Mouse (Mus musculus) thymus, adult 18-20 months (tissue): Measurements from ENCODE around the gene Sh3gl2.

Experiments
- DNase-seq, 2 experiments: peaks; one replicate each; pipeline ENCODE4 v3.0.0; 2022; ENCODE audit warnings: mixed read lengths in 2 of 2

Gene Sh3gl2

DNA sequence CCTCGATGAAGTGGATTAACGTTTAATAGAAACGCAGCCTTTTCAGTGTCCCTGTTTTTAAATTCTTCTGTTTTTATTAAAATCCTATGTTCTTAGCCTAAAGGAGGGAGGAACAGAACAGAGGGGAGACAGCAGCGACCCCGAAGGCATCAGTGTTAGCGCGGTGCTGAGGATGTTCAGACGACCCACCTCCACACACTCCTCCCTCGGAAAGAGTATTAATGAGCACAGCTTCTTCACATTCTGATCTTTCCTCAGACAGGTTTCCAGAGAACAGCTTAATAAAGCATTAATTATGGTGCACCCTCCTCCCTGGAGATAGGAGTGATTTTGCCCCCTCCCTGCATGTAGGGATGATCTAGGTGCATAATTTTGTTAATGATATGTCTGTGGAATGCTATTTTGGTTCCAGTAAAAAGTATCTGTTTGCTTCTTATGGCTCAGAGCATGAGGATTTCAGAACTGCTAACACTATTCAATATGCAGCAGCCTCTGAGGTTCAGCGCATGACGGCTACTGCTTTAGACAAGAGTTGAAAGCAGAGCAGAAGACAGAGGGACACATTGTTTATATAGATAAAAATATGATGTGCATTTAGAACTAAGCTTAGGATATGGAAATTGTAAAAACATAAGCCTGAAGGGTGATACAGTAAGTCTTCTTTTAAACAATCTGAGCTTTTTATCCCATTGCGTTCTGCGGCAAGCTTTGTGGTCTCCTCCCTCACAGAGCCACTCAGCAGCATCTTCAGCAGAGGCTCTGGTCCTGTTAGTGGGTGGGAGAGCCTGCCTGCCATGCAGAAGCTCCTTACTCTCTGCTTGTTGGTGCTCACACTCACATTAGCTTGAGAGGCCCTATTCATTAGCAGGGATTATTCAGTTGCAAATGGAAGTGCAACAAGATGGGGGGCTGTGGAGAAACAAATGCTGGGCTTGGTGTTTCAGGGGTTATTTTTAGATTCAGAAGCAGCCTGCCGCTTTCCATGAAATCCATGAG lies 27.8 kb downstream of the Sh3gl2 start:
- no peak for DNase-seq

DNA sequence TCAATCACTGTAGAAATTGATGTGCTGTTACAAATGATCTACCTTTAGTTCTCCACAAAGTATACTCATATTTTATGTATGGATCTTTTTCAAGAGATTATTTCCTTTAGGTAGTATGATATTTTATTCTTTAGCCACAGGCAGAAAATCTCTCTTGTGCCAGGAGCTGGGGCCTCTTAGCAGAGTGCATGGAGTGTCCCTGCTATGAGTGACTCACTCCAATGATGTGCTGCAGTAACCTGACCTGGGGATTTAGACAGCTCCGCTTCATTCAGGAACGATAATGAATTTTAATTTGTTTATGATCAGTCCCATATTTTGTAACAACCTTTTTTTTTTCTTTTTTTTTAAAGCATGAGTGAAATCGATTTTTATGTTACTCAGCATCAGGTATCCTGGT lies 36.7 kb downstream of the Sh3gl2 start:
- no peak for DNase-seq

DNA sequence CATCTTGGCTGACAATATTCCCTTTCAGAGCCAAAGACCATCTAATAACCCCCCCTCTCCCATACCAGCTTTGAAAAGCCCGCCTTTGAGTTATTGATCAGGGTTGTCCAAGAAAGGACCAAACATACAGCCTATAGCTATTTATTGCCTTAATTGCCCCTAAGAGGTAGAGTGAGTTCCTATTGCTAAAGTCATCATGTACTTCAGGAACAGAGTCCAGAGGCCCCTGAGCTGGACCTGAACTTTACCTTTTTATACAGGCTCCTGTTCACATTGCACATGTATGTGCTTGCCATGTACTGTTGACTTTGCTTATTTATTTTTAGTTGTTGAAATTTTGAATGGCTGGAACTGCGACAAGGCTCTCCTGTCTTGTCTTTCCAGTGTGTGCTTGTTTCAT lies 37.6 kb downstream of the Sh3gl2 start:
- no peak for DNase-seq

DNA sequence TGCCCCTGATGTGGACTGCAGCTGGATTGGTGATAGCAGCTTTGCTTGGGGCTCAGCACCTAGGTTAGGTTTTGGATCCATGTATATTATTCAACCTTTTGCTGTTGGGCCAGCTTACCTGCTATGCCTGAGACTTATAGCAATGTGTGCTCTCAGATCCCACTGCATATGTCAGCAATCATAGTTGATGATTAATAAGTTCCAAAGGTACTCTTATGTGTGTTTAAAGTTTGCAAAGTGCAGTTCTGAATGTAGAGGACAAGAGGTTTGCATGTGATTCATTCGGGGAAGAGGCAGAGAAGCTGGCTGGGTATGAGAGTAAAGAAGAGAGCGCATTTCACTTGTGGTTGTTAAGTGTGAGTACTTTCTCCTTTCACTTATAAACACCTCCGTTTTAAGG lies 43.7 kb downstream of the Sh3gl2 start:
- DNase-seq, result no peak

DNA sequence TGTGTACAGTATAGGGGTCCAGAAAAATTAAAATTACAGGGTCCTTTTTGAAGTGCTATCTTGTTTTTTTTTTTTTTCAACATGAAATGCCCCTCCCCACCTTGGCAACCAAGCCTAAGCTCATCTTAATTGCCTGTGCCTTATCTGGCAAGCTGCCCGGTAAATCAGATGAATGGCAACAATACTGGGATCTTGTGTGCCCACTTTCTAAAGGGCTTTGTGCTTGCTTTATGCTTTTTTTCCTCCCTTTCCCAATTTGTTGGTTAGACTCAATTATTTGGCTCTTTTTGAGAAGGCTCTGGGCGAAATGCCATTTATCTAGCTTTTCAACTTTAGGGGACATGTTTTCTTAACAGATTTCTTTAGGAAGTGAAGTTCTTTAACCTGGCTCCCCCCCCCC lies 45.3 kb downstream of the Sh3gl2 start:
- no peak for DNase-seq

DNA sequence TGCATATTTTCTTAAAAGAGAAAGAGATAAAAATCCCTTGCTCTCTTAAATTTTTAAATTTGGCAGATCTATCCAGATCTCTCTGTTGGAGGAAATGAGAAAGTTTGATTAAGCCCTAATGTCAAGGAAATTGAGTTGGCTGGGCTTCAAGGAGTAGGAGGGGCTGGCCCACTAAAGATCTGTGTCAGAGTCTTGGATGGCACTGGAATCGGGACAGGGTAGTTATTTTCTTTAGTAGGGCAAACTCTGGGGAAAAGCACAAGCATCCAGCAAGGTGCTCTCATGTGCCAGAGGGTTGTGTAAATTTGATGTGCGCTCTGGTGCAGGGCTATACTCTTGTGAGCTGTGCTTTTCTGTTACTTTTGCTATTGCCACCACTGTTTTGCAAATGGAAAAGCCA lies 45.9 kb downstream of the Sh3gl2 start:
- DNase-seq, result no peak

DNA sequence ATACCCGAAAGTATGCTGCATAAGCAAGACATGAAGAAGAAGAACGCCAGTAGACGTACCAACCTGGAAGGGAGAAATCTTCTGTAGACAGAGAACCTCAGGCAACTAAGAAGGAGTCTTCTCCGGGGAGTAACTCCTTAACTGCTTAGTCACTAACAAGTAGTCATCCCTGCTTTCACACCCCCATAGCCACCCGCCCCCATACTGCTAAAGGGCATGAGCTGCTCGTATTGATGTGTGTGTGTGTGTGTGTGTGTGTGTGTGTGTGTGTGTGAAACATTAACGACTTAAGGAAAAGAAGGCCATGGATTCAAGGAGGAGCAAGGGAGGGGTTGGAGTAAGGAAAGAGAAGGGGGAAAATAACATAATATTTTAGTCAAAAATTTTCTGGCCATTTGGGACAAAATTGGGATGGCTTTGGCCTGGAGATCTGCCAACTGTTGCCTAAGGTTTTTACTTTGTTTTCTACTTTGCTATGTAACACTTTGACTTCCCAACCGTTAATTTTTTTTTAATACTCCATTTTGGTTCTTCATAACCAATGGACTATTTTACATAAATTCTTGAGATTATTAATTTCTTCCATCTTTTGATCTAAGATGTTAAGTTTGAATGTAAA lies 51.0 kb downstream of the Sh3gl2 start:
- DNase-seq, result no peak

DNA sequence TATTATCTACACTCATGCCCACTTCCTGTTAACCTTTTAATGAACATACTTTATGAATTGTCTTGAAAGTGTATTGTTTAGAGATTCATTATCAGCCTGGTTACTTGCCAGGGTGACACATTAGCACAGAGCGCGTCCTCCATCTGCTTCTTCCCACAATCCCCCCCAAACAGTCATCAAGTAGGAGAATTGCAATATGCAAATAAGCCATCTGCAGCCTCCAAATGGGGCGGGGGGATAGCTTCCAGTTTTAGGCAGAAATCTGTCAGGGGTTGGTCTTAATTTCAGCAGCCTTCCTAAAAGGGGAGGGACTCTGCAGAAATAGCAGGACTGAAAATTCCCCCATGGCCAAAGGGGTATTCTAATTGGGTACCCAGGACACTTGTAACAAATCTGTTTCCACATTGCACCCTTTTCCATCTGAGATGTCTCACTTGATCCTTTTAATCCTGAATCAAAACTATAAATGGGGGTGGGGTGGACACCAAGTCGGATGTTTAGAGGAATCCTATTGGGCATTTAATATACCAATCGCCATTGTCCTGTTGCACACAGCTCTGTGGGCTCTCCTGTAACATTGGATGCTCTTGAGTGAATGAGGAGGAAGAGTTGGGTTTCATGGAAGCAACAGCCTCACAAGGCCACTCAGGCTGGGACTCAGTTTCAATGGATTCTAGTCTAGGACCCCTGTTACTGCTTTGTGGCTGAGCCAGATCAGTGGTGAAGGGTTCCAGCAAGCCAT lies 51.7 kb downstream of the Sh3gl2 start:
- no peak for DNase-seq

DNA sequence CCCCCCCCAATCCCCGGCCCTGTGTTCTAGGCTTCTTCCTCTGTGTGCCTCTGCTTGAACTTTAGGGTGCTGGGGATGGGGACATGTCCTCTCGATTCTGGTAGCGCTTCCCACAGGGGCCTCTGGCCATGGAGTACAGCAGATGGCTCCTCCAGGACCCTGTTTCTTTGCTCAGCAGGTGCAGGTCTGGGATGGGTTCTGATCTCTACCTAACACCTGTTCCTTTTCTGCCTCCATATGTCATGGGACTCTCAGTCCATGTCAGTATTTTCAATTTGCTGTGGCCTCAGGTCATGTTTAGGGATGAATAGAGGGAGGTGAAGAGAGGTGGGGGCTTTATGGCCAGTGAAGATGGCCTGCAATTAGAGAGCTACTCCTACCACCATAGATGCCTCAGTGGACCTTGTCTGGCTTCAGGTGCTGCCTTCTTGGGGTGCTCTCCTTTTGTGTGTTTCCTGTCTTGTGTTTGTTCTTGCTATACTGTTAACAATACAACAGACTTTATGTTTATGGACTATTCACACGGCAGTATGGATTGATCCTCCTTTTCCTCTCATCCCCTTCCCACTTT lies 52.9 kb downstream of the Sh3gl2 start:
- no peak for DNase-seq

DNA sequence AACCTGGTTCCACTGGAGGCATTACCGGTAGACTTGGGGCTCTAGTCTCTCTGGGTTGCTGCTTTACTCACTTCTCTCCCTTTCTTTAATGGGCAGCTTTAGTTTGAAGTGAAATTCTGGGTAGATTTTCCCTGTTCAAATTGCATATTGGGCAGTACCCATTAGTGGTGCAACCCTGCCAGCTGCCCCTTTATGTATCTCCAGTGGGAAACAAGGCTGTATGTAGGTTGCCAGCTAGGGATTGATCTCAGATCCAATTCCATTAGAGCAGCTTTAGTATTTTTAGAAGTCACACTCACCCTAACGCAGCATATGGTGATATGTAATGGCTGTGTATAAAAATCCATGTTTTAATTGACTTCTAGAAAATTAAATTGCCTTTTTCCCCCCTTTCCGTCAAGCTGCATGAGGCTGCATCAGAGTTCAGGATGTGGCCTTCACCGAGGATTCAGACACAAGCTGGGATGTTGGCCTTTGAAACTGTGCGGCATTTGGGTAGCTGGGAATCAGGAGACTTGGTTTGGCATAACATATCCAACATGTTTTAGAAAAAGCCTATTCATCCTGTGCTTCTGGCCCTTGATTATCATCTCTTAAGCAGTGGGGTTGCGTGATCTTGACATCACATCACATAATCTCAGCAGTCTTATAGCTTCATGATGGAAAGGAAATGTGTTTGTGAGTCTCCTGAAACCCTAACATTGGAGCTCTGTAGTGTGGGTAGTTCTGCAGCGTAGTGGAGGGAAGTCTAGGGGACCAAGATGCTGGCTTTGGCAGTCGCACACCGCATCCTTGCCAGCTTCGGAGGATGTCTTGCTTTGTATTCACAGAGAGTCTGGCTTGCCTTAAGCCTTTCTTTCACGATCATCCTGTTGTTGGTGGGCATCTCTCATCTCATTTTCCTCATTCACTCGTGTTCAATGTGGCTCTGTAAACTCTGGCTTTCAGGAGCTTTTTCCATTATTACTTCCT lies 56.0 kb downstream of the Sh3gl2 start:
- DNase-seq, result no peak

DNA sequence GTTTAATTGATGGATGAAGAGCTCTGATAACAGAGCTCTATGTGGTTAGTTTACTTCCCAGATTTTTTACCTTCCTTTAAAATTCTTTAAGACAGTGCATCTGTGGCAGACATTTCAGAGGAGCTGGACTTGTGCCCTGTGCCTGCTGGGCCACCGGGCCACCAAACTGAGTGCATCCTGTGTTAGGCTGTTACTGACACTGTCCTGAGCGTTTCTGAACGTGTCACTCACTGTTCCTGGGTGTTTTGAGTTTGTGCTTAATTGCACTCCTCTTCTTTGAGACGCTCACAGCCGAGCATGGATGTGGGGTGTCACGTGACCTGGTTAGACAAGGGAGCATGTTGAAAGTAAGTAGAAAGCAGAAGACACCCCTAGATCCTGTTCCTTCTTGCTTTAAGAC lies 57.2 kb downstream of the Sh3gl2 start:
- no peak for DNase-seq

DNA sequence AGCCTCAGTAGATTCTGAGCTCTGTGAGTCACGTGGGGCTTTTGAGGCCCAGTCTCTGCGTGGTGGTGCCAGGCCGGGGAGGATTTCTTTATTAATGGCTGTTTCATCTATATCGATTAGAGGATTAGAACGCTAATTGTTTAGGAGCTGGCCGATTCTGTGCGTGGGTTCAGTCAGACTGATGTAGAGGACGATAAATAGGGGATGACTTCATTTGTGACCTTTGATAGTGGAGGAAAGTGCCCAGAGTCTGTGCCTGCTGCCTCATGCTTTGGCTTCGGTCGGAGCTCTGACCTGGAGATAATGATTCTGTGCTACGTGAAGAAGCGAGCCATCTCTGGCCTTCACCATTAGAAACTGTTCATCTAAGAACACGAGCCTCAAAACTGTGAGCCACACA lies 57.7 kb downstream of the Sh3gl2 start:
- DNase-seq, result no peak

DNA sequence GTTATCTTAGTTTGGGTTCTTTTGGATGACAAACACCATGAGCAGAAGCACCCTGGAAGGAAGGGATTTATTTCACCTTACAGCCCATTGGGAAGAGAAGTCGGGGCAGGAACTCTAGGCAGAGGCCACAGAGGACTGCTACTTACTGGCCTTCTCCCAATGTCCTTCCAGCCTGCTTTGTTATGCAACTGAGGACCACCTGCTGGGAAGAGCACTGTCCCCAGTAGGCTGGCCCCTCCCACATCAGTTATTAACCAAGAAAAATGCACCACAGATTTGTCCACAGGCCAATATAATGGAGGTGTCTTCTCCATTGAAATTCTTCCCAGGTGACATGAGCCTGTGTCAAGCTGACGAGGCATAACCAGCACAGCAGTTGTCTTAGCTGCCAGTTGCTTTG lies 62.5 kb downstream of the Sh3gl2 start:
- no peak for DNase-seq

DNA sequence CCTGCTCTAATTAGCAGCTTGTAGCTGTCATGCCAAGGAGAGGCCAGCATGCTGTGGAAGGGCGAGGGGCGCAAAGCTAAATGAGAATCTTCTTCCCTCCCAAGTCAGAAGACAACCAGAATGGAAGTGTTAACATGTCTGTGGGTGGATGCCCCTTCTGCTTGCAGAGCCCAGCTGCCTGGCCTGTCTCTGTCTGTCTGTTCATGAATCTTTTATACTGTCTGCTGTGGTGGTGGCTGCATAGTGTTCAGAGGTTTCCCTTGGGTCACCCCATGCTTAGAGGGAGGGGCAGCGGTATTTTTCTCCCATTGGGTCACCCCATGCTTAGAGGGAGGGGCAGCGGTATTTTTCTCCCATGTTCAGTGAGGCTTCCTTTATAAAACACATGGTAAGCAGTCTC lies 68.0 kb downstream of the Sh3gl2 start:
- no peak for DNase-seq

DNA sequence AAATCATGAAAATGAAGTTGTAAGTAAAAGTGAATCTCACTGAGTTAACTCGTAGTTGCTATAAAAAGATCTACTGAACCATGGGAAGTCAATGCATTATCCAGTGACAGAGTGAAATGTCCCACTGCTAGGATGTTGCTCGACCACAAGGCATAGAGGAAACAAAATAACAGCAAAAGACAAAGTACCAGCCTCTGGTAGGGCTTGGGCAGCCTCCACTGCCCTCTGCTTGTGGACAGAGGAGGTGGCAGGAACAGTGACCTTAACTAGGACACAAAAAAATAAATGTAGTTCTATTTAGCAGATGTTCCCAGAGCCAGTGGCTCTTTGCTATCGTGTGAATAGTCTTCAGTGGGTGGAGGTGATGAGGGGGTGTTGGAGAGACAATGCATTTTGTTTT lies 68.5 kb downstream of the Sh3gl2 start:
- DNase-seq, result no peak

DNA sequence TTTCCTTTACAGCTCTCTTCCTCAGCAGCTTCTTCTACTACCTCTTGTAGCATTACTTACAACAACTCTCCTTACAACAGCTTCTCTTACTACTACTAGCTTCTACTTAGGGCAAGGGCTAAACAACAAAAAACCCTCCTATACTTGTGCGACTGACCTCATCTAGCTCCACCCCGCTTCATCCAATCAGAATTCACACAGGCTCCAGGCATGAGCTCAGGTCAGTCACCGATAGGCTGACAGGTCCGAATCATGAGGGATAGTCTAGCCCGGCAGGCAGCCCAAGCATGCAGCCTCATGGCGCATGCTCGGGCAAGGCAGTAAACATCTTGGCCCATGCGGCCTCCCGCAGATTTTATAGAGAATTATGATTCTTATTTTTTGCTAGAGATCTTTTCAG lies 78.2 kb downstream of the Sh3gl2 start:
- DNase-seq, result no peak

DNA sequence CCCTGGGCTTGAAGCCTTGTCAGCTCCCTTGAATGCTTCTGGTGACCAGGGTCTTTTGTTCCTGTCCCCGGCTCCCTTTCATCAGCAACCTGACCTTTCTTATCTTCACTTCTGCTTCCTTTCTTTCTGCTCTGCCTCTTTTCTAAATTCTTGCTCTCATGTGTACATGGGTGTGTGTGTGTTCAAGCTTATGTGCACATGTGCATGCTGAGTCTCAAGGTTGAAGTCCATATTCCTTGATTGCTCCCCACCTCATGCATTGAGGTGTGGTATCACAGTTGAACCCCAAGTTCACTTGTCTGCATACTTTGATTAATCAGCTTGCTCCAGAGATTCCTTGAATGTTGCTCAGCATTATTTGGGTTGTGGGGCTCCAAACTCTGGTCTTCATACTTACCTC lies 85.1 kb downstream of the Sh3gl2 start:
- no peak for DNase-seq

DNA sequence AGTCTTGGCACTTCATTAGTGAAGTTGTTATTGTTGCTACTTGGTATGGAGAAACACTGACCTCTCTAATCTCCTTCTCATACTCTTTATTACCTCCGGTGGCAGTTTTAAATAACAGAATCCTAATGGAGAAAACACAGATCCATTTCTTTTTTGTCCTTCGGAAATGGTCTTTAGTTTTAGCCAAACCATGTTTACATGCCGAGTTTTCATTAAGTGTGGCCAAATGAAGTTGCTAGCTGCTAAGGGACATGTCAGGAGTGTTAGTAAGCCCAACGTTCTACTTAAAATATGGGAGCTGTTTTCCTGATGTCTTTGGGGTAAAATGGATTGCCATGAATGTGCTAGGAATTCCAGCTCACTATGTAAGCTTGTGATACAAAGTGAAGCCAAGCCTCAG lies 86.4 kb downstream of the Sh3gl2 start:
- no peak for DNase-seq

DNA sequence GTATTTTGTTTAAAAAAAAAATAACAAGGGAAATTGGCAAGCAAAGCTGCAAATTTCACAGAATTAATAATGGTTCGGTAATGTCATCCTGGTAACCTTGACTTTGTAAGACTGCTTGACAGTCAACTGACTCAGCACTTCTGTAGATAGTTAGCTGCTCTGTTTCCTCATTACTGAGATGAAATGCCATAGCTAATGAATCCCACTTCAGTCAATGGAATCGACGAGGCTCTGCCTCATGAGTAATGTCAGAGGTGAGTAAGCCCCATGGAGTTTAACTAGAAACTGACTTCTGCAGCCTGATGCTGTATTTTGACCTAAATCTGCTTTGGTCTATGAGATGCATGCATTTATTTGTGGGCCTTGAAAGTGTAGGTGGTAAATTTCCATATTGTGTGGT lies 88.4 kb downstream of the Sh3gl2 start:
- no peak for DNase-seq

DNA sequence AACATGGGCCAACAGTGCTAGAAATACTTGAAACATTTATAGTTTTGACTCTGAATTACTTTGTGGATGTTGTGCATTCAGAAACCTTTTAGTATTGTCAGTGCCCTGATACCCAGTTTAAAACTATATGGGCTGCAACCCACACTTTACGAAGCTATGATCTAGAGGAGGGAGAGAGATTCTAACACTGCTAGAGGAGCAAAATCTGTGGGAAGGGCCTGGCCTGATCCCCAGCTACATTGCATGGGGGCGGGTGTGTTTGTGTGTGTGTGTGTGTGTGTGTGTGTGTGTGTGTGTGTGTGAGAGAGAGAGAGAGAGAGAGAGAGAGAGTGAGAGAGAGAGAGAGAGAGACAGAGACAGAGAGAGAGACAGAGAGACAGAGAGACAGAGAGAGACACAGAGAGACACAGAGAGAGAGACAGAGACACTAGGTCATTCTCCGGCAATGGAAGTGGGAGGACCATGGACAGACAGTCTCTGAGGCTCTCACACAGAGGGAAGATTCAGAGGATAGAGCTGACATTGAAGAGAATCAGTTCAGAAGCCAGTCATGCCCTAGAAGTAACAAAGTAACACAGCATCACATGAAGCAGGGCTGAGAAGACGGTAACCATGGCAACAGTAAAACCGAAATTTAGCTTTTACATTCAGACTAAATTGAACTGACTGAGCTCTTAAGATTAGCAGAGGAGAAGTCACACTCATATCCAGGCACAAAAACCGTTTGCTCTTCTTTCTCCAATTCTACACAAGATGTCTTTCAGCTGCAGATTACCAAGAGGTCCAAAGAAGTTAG lies 95.9 kb downstream of the Sh3gl2 start:
- DNase-seq, result no peak

DNA sequence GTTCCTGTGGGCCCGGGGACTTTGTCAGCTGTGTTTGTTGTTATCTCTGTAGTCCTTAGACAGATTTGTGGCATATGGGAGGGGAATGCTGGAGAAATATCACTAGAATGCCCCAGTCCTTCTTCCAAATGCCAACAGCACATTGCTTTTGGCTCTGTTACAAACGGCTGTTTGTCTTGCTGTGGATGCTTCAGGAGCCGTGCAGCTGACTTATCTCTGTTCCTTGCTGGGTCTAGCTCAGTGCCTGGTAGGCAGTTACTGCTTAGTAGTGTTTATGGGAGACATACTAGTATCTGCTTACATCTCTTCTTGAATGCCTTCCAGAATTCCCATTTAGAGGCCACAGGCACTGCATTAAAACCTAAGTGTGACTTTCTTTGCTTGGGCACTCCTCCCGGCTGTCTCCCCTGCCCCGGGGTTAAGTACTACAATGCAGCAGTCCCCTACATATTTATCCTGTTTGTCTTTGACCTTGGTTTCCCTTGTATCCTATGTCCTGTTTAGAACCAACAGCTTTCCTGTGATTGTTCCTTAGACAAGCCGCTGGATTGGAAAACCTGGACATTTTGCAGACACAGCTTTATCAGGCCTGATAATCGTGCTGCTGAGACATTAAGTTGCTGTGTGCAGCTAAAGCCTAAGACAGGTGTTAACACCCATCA lies 101.1 kb downstream of the Sh3gl2 start:
- no peak for DNase-seq
